Mouse (Mus musculus): ENCODE measurements around the gene Cdk8. TPM values are rescaled to one million over a fixed set of nuclear protein-coding genes. Genes with fewer than 3 reads are reported as not detected.

Cdk8 gene
- total RNA-seq, 2 experiments from 2014 or later = 15.1 to 15.5 TPM

DNA sequence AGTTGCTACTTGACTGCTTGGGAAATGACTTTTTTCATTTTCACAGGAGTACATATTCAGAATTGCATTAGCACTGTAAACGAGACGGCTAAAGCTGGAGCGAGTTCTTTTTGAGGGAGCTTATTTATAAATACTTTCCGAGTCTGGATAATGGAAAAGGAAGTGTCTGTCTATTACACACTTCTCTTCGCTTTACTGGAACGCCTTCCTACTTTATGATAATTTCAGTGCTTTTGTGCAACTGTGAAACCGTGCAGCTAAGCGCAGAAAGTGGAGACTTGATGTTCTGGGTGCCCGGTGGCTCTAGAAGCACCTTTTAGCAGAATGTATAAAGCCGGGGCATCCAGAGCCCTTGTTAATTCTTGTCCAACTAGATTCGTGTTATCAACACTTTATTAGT lies 1.8 kb downstream of the Cdk8 start:
- DNase-seq = no peak

DNA sequence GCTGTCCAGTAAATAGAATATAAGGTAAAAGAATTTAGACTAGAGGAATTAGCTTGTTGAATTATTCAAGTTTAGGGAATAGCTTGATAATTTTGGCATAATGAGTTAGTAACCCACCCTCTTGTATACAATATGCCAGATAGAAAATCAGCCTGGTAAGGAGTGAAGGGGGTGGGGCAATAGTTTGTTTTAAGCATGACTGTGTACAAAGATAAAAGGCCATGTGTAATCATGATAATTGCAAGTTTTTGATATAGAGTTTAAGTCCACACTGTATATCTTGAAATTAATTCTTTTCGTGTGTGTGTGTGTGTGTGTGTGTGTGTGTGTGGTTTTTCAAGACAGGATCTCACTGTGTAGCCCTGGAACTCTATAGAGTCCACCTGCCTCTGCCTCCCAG lies 3.3 kb downstream of the Cdk8 start:
- DNase-seq = no peak

DNA sequence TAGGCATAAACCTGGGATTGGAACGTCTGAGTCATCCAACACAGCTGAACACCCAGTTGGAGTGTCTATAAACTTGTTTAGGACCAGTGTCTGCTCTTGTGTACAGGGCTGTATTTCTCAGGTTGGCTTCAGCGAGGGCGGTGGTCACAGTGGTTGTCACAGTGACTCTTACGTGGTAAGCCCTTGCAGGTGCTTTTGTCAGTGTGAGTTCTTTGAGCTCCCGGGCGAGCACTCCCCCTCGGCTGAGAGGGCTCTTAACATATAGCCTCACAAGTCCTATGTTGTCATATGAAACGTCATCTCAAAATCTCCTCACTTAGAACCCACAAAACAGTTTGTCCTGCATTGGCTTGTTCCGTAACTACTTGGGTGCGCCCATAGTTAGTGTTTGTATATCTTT lies 7.2 kb downstream of the Cdk8 start:
- no peak for DNase-seq

DNA sequence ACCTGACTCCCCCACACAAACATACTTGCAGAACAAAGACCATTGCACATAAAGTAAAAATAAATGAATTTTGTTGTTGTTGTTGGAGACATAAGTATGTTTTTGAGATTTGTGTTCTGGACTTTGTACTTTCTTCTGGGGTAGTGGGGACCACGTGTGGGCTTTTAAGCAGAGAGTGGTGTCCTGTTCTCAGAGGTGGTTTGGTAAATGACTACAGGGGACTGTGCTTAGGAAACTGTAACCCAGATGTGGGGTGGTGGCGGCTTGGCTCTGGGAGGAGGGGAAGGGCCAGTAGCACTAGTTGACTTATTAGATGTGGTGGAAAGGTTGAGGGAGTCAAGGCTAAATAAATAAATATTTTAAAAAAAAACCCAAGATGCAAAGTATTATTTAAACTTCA lies 9.7 kb downstream of the Cdk8 start:
- no peak for DNase-seq

DNA sequence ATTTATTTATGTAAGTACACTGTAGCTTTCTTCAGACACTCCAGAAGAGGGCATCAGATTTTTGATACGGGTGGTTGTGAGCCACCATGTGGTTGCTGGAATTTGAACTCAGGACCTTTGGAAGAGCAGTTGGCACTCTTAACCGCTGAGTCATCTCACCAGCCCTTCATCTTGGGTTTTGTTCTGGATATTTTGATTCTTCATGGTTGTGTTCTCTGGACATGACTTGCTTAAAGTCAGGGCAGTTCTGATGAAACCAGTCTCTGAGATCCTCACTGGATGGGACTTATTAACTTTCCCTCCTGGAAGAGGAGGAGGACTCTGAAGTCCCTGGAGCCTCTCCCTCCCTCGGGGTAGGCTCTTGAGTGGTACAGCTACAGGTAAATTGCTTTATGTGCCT lies 10.2 kb downstream of the Cdk8 start:
- DNase-seq = no peak

DNA sequence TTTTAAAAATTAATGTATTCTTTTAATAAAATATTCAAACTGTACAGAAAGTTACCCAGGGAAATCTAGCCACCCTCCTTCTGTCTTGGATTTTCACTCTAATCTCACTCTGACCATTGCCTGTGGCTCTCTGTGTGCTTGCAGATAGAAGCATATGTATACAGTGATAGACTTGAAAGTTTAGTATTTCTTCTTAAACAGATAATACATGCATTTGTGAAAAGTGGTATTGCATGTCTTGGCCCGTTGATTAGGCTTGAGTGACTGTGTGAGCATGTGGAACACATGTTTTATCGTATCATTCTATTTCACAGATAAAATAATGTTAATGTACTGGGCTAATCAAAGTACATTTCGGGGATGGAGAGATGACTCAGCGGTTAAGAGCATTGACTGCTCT lies 14.2 kb downstream of the Cdk8 start:
- no peak for DNase-seq

DNA sequence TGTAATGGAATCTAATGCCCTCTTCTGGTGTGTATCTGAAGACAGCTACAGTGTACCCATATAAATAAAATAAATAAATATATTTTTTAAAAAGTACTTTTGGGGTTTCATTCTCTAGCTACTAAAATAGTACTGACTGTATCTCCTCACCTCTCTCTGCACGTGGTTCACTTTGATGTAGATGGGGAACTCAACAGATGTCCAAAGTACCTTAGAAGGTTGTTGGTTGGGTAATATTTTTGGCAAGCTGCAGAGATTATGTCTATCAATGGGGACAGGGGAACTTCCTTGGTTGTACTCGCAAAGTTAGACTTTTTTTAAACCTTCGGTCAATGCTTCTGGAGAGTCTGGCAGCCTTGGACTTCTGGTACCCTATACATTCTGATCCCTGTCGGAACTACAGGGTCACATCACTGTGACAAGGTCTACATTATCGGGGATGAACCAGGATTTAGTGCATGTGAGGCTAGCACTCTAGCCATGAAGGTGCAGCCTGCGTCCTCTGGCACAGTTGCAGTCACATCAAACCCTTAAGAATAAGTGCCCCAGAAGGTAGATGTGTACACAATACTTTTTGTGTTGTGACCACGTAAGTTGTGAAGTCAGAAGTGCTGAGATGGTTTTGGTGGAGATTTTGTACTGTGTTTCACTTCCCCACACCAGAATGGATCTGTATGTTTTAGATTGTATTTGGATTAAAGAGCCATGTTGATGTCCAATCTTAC lies 14.8 kb downstream of the Cdk8 start:
- DNase-seq = no peak

DNA sequence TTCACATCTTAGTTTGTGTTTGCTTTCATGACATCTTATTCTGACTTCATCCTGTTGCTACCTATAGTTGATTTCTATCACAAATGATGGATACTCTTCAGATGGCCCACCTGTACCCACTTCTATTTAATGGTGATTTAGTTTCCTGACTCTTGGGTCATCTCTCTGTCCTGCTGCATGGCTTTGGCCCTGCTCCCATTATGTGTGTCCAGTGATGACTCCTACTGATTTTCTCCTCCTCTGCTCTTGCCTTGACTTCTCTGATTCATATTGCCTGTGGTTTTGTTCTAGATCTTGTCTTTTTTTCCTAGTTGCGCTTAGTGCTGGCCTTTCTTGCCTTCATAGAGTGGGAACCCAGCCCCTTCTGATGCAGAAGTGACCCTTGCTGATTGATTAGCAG lies 15.4 kb downstream of the Cdk8 start:
- no peak for DNase-seq

DNA sequence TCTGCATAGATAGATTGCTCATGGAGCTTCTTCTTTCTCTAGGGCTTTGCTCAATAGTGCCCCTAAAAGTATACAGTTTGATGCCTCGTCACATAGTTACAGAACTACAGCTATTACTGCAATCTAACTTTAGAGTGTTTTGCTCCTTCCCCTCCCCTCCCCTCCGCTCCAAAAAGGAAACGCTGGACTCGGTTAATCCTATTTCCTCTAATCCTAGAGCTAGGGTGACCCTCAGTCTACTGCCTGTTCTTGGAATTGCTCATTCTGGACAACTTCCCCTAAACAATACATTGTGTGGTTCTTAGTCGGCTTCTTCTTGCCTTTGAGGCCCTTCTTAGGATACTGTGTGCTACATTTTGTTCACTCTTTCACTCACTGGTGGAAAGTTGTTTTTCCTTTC lies 16.7 kb downstream of the Cdk8 start:
- no peak for DNase-seq

DNA sequence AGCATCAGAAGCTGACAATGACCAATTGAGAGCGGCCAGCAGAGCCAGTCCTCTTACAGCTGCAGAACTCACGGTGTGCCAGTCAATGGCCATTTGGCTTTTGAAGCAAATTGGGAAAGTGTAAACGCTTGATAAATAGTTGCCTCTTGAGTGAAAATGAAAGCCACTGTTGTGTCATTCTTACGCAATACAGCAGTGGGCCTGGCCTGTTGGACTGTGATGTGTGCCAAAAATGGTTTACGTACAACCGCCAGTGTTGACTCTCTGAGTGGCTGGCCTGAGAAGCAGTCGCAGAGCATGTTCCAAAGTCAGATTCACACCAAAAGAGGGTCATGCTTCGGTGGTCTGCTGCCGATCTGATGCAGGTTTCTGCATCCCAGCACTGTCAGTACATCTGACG lies 17.7 kb downstream of the Cdk8 start:
- DNase-seq = no peak

DNA sequence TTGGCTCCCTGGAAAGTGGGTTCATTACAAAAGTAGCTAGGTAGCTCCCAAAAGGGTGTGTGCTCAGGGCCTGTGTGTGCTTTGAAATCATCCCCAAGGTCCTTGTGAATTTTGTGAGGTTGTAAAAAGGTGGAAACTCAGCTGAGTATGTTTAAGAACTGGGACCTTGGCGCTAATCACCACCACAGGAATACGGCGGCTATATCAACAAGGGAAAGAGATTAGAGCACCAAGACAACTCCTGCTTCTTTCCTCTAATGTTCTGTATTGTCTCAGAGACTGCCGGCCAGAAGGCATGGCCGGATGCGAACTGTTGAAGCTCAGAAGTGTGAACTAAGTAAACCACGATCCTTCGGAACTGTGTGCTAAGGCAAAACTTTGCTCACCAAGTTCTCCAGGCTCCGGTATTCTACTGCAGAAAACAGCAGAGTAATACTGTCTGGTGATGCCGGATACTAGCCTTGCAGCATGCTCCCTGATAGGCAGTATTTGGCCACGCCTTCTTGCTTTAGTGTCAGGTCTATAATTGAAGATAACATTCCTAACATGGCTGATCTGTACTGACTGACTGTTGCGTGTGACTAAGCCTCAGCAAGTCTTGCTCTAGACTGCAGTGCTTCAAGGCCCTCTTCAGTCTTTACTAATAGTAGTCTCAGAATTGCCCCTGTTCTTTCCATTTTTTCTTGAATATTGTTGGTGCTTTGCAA lies 19.5 kb downstream of the Cdk8 start:
- no peak for DNase-seq

DNA sequence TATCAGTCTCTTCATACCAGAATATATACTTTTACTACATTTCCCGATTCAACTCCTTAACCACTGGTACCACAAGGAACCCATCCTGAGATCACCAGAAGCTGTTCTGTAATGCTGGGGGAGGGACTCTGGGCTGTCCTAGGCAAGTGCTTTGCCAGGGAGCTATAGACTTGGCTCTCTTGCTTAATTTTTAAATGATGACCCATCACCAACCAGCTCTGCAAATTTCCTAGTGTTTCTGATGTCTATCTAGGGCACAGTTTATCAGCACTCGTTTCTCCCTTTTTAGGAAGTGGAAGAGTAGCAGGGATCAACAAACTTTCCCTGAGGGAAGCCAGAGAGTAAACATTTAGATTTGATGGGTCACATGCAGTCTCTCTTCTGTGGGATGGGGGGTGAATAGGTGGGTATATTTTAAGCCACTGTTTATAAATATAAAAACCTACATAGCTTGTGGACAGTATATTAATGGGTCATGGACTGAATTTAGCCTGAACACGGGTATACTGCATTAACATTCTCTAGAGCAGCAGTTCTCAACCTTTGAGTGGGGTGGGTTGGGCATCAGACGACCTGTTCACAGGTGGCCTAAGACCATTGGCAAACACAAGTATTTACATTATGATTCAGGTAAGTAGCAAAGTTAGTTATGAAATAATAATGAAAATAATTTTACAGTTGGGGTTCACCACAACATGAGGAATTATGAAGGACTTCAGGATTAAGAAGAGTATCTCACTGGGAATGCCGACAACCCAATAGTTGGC lies 20.8 kb downstream of the Cdk8 start:
- DNase-seq = no peak

DNA sequence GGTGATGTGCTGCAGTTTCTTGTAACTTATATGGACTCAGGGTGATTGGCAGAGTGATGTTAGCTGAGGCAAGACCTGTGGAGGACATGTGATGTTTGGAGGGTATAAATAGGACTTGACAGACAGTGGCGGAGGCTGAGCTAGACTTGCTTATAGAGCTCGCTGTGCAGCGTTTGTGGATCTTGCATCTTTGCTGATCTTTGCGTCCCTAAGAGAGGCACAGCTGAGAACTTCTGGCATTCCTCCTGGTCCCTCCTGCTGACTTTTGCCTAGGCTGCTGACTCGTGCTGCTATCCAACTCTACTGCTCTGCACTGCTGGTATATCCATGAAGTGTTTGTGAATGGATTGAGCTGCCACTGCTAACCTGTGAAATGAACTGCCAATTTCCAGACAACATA lies 22.6 kb downstream of the Cdk8 start:
- DNase-seq = no peak

DNA sequence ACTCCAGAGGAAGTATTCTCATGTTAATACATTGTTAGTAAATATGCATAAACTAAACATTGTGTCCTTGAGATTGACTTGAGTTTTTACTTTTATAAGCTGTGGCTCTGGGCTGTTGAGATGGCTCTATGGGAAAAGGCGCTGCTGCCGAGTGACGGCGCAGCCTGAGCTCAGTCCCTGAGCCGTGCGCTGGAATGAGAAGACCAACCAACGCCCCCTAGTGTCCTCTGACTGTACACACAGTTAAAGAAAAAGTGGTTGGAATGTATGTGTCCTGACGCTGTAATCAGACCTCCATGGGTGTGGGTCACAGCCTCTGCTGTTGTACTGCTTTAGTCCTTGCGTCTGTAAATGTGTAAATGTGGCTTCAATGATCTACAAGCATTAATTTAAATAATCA lies 29.0 kb downstream of the Cdk8 start:
- no peak for DNase-seq

DNA sequence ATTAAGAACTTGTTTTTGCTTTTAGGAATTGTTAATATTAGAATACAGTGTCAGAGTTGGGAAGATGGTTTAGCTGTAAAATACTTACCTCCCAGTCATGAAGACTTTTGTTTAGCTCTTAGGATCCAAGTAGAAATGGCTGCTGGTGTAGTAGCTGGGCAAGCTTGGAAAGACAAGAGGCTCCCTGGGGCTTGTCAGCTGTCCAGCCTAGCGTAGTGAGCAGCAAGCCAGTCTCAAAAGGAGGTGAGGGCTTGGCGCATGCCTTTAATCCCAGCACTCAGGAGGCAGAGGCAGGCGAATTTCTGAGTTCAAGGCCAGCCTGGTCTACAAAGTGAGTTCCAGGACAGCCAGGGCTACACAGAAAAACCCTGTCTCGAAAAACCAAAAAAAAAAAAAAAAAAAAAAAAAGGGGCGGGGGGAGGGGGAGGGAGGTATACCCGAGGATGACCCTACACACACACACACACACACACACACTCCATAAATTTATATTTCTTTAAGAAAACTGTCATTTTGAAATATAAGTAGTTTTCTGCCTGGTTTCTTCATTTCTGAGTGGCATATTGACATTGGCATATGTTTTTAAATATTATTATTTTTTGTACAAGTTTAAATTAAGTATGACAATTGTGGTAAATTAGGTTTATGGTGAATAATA lies 35.0 kb downstream of the Cdk8 start:
- no peak for DNase-seq

DNA sequence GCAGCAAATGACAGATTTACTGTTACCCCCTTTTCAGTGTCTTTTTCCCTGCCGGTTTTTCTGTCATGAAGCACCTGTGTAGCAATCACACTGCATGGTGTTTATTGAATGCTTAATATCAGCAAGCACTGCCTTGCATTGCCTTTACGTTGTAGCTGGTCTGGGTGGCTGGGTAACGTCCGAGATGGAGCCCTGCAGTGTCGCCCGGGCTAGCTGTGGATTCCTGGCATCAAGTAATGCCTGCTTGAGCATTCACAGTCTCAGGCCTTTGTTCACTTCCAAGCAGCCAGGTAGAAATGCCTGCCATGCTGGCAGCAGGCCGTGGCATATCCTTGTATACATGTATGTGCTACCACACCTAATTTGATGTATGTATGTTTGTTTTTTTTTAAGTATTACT lies 36.7 kb downstream of the Cdk8 start:
- DNase-seq = no peak

DNA sequence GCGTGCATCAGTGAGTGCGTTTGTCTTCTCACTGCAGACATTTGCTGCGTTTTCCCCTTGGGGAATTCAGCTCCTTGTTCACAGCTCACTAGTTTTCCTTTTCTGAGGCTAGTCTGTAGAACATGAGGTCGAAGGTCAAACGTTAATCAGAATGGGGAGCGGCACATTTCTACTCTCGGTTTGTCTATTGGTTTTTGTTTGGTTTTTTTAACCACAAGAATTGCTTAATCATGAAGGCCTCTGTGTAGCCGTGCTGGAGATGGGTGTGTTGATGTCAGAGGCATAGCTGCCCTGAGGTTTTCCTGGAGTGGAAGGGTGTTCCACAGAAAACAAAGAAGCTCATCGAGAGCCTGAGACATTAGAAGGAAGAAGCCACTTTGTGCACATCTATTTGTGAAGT lies 39.6 kb downstream of the Cdk8 start:
- DNase-seq = no peak

DNA sequence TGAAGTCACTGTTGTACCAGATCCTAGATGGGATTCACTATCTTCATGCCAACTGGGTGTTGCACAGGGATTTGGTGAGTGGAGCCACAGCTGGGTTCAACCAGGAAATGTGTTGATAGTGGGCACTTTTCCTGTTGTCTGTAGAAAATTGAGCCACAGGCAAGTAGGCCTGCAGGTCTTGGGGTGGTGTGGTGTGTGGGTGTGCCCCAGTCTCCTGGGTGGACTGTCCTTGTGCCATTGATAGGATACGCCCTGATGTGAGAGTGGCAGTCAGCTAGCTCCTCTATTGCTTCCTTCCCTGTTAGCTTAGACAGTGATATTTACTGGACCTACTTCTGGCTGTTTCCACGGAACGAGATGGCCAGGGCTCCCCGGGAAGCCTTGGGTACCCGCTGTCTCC lies 40.6 kb downstream of the Cdk8 start:
- no peak for DNase-seq

DNA sequence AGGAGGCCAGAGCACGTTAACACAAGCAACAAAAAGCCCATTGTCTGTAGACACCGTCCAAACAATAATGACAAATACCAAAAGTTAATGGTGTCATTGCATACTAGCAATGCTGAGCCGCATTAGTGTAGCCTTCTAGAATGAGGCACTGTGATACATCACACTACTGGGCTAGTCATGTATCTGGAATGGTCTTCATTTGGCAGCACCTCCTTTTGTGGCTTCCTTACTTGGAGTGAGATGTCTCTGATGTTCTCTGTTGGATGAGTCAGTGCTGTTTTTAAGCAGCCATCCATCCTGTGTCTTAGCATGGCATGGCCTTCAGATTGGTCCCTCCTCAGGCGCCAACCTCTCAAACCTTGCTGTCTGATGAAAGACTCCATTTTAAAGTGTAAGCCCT lies 42.1 kb downstream of the Cdk8 start:
- DNase-seq = no peak

DNA sequence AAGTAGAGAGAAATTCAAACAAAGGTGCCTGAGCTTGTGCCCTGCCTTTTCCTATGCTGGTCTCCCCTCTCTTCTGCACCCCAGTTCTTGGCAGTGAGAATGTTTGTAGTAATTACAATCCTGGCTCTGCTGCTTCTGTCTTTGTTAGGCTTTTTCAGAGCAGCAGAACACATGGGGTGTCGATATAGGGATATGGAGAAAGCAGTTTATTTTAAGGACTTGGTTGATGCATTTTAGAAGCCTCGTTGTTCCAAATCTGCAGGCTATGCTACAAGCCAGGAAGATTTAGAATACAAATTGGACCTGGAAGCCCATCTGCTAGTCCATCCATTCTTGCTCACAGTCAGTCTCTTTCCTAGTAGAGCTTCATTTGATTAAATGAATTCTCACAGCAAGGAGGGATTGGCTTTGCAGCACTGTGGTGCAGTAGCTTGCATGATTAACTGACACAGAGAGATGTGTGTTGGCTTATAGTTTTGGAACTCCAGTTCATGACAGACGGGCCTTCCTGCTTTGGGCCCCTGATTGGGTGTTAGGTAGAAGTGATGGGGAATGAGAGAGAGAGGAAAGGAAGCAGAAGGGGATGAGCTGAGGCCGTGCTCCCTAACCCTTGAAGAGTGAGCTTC lies 43.5 kb downstream of the Cdk8 start:
- no peak for DNase-seq

DNA sequence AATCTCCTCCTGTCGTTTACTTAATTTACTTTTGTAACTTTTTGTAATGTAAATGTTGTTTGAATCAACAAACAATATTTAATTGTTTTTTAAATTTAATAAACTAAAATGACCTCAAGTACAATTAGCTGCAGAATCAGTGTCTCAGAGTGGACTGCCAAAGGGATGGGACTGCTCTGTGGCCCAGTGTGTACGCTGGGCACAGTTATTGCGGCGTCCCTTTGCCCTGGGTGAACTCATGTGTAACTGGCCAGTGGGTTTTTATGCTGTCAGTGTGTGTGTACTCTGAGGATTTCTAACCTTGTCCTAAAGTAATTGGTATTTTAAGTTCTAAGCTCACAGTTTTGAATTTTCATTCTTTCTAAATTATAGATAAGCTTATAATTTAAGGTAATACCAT lies 46.5 kb downstream of the Cdk8 start:
- DNase-seq = no peak

DNA sequence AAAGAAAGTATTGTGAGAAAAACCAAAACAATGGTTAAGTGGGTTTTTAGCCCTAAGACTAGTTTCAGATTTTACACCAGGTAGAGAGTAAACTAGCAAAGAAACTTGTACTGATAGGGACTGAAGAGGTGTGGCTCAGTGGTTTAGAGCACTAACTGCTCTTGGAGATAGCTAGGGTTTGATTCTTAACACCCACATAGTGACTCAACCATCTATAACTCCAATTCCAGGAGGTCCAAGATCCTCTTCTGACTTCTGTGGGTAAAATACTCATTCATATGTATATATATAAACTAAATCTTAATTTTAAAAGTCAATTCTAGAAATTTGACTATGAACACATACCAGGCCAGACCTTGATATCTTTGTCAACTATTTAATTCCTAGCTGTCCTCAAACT lies 49.0 kb downstream of the Cdk8 start:
- no peak for DNase-seq

Data from gastrocnemius, postnatal 25 days (tissue).